ENCODE assay signal across 8 mouse cellular contexts in genomic region chr16:29816681-29817369, GRCm38 (mm10).
A peak's percentile ranks its signal among the peaks of the same experiment; 100 is the strongest.
DNase-seq lines count a peak whose midpoint lies in the region; ATAC-seq and TF ChIP-seq lines count a peak whose summit lies in the region.

No protein-coding gene starts in this region.

- H3K27ac ChIP-seq in midbrain, postnatal 0 days (ENCODE audit: low read depth, low read length): no peak overlapping the region
- no peak overlapping the region for H3K27ac ChIP-seq in midbrain, embryonic 14.5 days (replicated peaks; ENCODE audit: low read depth, low read length)

- no peak for ATAC-seq in midbrain, postnatal 0 days (ENCODE audit: low FRiP score)
- ATAC-seq in midbrain, embryonic 14.5 days (ENCODE audit: low FRiP score, low TSS enrichment): no peak
- no peak for ATAC-seq in inflammation-experienced regulatory T-cells, adult 6 months

- H3K36me3 ChIP-seq in midbrain, postnatal 0 days (ENCODE audit: insufficient read depth, low read length): no peaks in the 10 kb centered on the region
- H3K36me3 ChIP-seq in midbrain, embryonic 14.5 days (ENCODE audit: control insufficient read depth, insufficient read depth, low read length): no peaks in the 10 kb centered on the region

- peak; percentile 67 for DNase-seq in midbrain, postnatal 0 days (ENCODE audit: low spot score)
- no peak for DNase-seq in midbrain, embryonic 14.5 days
- peak; percentile 69 for DNase-seq in fibroblast of lung, adult 2 months (ENCODE audit: low read depth)
- DNase-seq in heart, postnatal 25 days (ENCODE audit: low spot score): peak; percentile 82
- peak; percentile 72 for DNase-seq in lung, postnatal 10 days
- no peak for DNase-seq in B cell, adult 2 months
- DNase-seq in kidney, adult 9 months: no peak

- H3K4me1 ChIP-seq in midbrain, postnatal 0 days (ENCODE audit: insufficient read depth, low read length): 0 out of 2 replicates have a peak, but pooled peaks cover 2% of the 10 kb centered on the region
- H3K4me1 ChIP-seq in midbrain, embryonic 14.5 days (ENCODE audit: control insufficient read depth, insufficient read depth, low read length): peaks cover 8% of the 10 kb centered on the region; the same call in 1 of the 2 replicates

- 0 out of 2 replicates have a peak, but pooled peaks cover 4% of the 10 kb centered on the region for H3K27me3 ChIP-seq in midbrain, postnatal 0 days (ENCODE audit: insufficient read depth, low read length)
- H3K27me3 ChIP-seq in midbrain, embryonic 14.5 days (ENCODE audit: control insufficient read depth, insufficient read depth, low read length): peaks cover 3% of the 10 kb centered on the region; the same call in 1 of the 2 replicates

- H3K9me3 ChIP-seq in midbrain, postnatal 0 days (ENCODE audit: low read length): no peaks in the 10 kb centered on the region
- H3K9me3 ChIP-seq in midbrain, embryonic 14.5 days (ENCODE audit: control insufficient read depth, low read length): no peaks in the 10 kb centered on the region

- WGBS in midbrain, postnatal 0 days: 55% methylated on average over 10 of the region's 10 CpGs
- WGBS in midbrain, embryonic 14.5 days: 54% methylated on average over 10 of the region's 10 CpGs

- intact Hi-C loops in heart, postnatal 25 days (cut with DNase I): loop anchor here (2.0 to 5.0 kb wide), 2 partner anchors 86 to 125 kb away; no protein-coding TSS in a partner anchor

- no peak overlapping the region for H3K4me3 ChIP-seq in midbrain, postnatal 0 days (ENCODE audit: low read depth, low read length)
- H3K4me3 ChIP-seq in midbrain, embryonic 14.5 days (replicated peaks; ENCODE audit: low read depth, low read length): no peak overlapping the region

- TF ChIP-seq CTCF in midbrain, postnatal 0 days (IDR thresholded peaks at IDR 0.05): no peak

- no peak overlapping the region for H3K9ac ChIP-seq in midbrain, postnatal 0 days (replicated peaks; ENCODE audit: low read length, poor library complexity, severe bottlenecking)
- no peak overlapping the region for H3K9ac ChIP-seq in midbrain, embryonic 14.5 days (replicated peaks; ENCODE audit: low read length)

- H3K4me2 ChIP-seq in midbrain, postnatal 0 days (ENCODE audit: low read depth, low read length, poor library complexity, severe bottlenecking): no peak overlapping the region
- no peak overlapping the region for H3K4me2 ChIP-seq in midbrain, embryonic 14.5 days (ENCODE audit: low read length)

Comparison
In these comparisons a context has a peak if more than half of its experiments do, and no peak if none do; other contexts are left out.
1. DNase-seq: peak in midbrain, postnatal 0 days (single experiment), fibroblast of lung, adult 2 months (single experiment), heart, postnatal 25 days (single experiment) and lung, postnatal 10 days (single experiment); none in midbrain, embryonic 14.5 days (single experiment), B cell, adult 2 months (0 of 2) and kidney, adult 9 months (single experiment).